Mouse (Mus musculus): Measurements from ENCODE around the gene Coro1b. TPM values are rescaled to one million over a fixed set of nuclear protein-coding genes. Genes with fewer than 3 reads are reported as not detected.
A peak's percentile ranks its signal among the peaks of the same experiment; 100 is the strongest.

Gene Coro1b
- polyA plus RNA-seq, 1 experiment = 238 TPM

DNA sequence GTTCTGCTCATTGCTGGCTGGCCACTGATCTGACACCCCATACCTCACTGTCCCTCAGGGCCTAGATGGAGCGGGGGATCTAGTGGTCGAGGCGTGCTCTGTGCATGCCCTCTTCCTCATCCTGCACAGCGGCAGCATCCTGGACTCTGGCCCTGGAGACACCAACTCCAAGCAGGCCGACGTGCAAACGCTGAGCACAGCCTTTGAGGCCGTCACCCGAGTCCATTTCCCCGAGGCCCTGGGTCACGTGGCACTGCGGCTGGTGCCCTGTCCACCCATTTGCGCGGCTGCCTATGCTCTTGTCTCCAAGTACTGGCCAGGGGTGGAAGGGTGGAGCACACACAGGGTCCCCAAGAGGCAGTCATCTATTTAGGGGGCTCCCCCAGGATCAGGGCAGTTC lies 41.8 kb upstream of the Coro1b start:
- Histone ChIP-seq H3ac (ENCODE audit: control insufficient read depth, insufficient read length) (no peak overlapping the region), H3K79me2 (ENCODE audit: control insufficient read depth, insufficient read depth) (no peaks in the 10 kb centered on the region), H3K4me3 (no peak overlapping the region), H3K27me3 (ENCODE audit: control insufficient read depth, insufficient read depth, insufficient read length) (no peaks in the 10 kb centered on the region), H3K36me3 (ENCODE audit: control insufficient read depth, insufficient read depth) (peaks cover 3% of the 10 kb centered on the region), H3K4me2 (ENCODE audit: low read depth) (no peak overlapping the region)
- TF ChIP-seq E2F4 (IDR thresholded peaks at IDR 0.05; ENCODE audit: insufficient read depth) = no peak
- no peak for TF ChIP-seq MAX (IDR thresholded peaks at IDR 0.05; ENCODE audit: low read depth)
- TF ChIP-seq POLR2A (IDR thresholded peaks at IDR 0.05; ENCODE audit: insufficient read length, low read depth) = no peak
- TF ChIP-seq CEBPB (IDR thresholded peaks at IDR 0.05; ENCODE audit: insufficient read depth, poor library complexity, severe bottlenecking) = no peak
- TF ChIP-seq MYOD1 (IDR thresholded peaks at IDR 0.05; ENCODE audit: control insufficient read depth in 1 of 3, insufficient read length in 2 of 3, low read depth in 2 of 3) = no peak

DNA sequence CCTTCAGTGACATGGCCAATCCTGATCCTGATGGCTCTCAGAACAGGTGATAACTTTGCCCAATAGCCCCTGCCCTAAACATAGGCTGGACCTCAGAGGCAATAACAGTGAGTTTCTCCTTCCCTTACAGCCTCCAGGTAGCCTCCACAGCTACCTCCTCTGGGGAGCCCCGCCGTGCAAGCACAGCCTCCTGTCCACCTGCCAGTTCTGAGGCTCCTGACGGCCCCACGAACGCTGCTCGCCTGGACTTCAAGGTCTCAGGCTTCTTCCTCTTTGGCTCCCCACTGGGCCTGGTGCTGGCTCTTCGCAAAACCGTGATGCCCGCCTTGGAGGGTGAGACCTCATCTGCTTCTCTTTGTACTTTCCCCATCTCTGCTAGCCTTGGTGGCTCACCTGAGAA lies 39.9 kb upstream of the Coro1b start:
- no peaks in the 10 kb centered on the region for H3K27me3 ChIP-seq (ENCODE audit: control insufficient read depth, insufficient read depth, insufficient read length)
- H3K79me2 ChIP-seq (ENCODE audit: control insufficient read depth, insufficient read depth) = no peaks in the 10 kb centered on the region
- H3ac ChIP-seq (ENCODE audit: control insufficient read depth, insufficient read length) = no peak overlapping the region
- no peak overlapping the region for H3K4me2 ChIP-seq (ENCODE audit: low read depth)
- peaks cover 5% of the 10 kb centered on the region for H3K36me3 ChIP-seq (ENCODE audit: control insufficient read depth, insufficient read depth)
- H3K4me3 ChIP-seq = no peak overlapping the region
- TF ChIP-seq MYOD1 (IDR thresholded peaks at IDR 0.05; ENCODE audit: control insufficient read depth in 1 of 3, insufficient read length in 2 of 3, low read depth in 2 of 3) (no peak), MAX (IDR thresholded peaks at IDR 0.05; ENCODE audit: low read depth) (no peak), MYOG (IDR thresholded peaks at IDR 0.05; ENCODE audit: control insufficient read depth in 1 of 3, insufficient read depth in 1 of 3, insufficient read length in 2 of 3, low read depth in 2 of 3) (no peak), TCF12 (IDR thresholded peaks at IDR 0.05; ENCODE audit: insufficient read depth, poor library complexity, severe bottlenecking) (no peak), E2F4 (IDR thresholded peaks at IDR 0.05; ENCODE audit: insufficient read depth) (no peak), SRF (IDR thresholded peaks at IDR 0.05; ENCODE audit: control insufficient read depth, insufficient read length, low read depth) (no peak), REST (IDR thresholded peaks at IDR 0.05; ENCODE audit: insufficient read depth, insufficient read length) (no peak), TCF3 (IDR thresholded peaks at IDR 0.05; ENCODE audit: insufficient read length, low read depth) (no peak), CEBPB (IDR thresholded peaks at IDR 0.05; ENCODE audit: insufficient read depth, poor library complexity, severe bottlenecking) (no peak), USF1 (IDR thresholded peaks at IDR 0.05; ENCODE audit: low read depth) (no peak), POLR2A (IDR thresholded peaks at IDR 0.05; ENCODE audit: insufficient read length, low read depth) (no peak), POLR2AphosphoS2 (IDR thresholded peaks at IDR 0.05; ENCODE audit: insufficient read length, low read depth) (no peak)

- peaks cover 22% of the 10 kb centered on the region for H3K36me3 ChIP-seq (ENCODE audit: control insufficient read depth, insufficient read depth)
- TF ChIP-seq POLR2AphosphoS2 (IDR thresholded peaks at IDR 0.05; ENCODE audit: insufficient read length, low read depth) (no peak), MYOD1 (IDR thresholded peaks at IDR 0.05; ENCODE audit: control insufficient read depth in 1 of 3, insufficient read length in 2 of 3, low read depth in 2 of 3) (no peak), REST (IDR thresholded peaks at IDR 0.05; ENCODE audit: insufficient read depth, insufficient read length) (no peak), MYOG (IDR thresholded peaks at IDR 0.05; ENCODE audit: control insufficient read depth in 1 of 3, insufficient read depth in 1 of 3, insufficient read length in 2 of 3, low read depth in 2 of 3) (no peak), TCF12 (IDR thresholded peaks at IDR 0.05; ENCODE audit: insufficient read depth, poor library complexity, severe bottlenecking) (no peak), USF1 (IDR thresholded peaks at IDR 0.05; ENCODE audit: low read depth) (no peak), TCF3 (IDR thresholded peaks at IDR 0.05; ENCODE audit: insufficient read length, low read depth) (no peak), POLR2A (IDR thresholded peaks at IDR 0.05; ENCODE audit: insufficient read length, low read depth) (no peak), E2F4 (IDR thresholded peaks at IDR 0.05; ENCODE audit: insufficient read depth) (no peak), CEBPB (IDR thresholded peaks at IDR 0.05; ENCODE audit: insufficient read depth, poor library complexity, severe bottlenecking) (no peak), MAX (IDR thresholded peaks at IDR 0.05; ENCODE audit: low read depth) (no peak), SRF (IDR thresholded peaks at IDR 0.05; ENCODE audit: control insufficient read depth, insufficient read length, low read depth) (no peak)
These were observed 36.1 kb upstream of the Coro1b start for GRCm38 (mm10) chr19:4112063-4112960.

GRCm38 (mm10) chr19:4113186-4113805 lies 35.1 kb upstream of the Coro1b start:
- Histone ChIP-seq H3ac (ENCODE audit: control insufficient read depth, insufficient read length) (no peak overlapping the region), H3K4me2 (ENCODE audit: low read depth) (peak overlapping the region; percentile 59), H3K79me2 (ENCODE audit: control insufficient read depth, insufficient read depth) (no peaks in the 10 kb centered on the region), H3K4me3 (no peak overlapping the region), H3K27me3 (ENCODE audit: control insufficient read depth, insufficient read depth, insufficient read length) (no peaks in the 10 kb centered on the region), H3K36me3 (ENCODE audit: control insufficient read depth, insufficient read depth) (peaks cover 23% of the 10 kb centered on the region)
- TF ChIP-seq POLR2AphosphoS2 (IDR thresholded peaks at IDR 0.05; ENCODE audit: insufficient read length, low read depth) = no peak
- TF ChIP-seq MYOD1 (IDR thresholded peaks at IDR 0.05; ENCODE audit: control insufficient read depth in 1 of 3, insufficient read length in 2 of 3, low read depth in 2 of 3) = peak in 1 of 3 experiments; percentile 6
- peak; percentile 31 for TF ChIP-seq POLR2A (IDR thresholded peaks at IDR 0.05; ENCODE audit: insufficient read length, low read depth)

More at GRCm38 (mm10) chr19:4112063-4112960, 36.1 kb upstream of the Coro1b start:
- Histone ChIP-seq H3K79me2 (ENCODE audit: control insufficient read depth, insufficient read depth) (no peaks in the 10 kb centered on the region), H3ac (ENCODE audit: control insufficient read depth, insufficient read length) (no peak overlapping the region), H3K4me2 (ENCODE audit: low read depth) (peak overlapping the region; percentile 27), H3K27me3 (ENCODE audit: control insufficient read depth, insufficient read depth, insufficient read length) (no peaks in the 10 kb centered on the region), H3K4me3 (no peak overlapping the region)

All from myocyte (in vitro differentiated cells).